Mouse (Mus musculus) midbrain, embryonic 11.5 days (tissue): ENCODE measurements around the gene Foxj2. TPM values are rescaled to one million over a fixed set of nuclear protein-coding genes. Genes with fewer than 3 reads are reported as not detected.

Experiments
- ATAC-seq: fragments of 200-750 bp; cut with Nextera tagmentation; 2 replicates; pipeline ENCODE4 v1.8.0; 2017; ENCODE audit warnings: moderate TSS enrichment, moderate library complexity; ENCODE audit not compliant: low FRiP score
- DNase-seq: peaks from one replicate; pipeline ENCODE4 v3.0.0; 2015; ENCODE audit warnings: low spot score; ENCODE audit errors: missing footprints
- H3K27ac ChIP-seq: fragments of 300-500 bp; sonication (generic); 2 replicates; pipeline ENCODE4 v1.5.1; 2014; ENCODE audit warnings: low read depth, low read length
- H3K27me3 ChIP-seq: fragments of 300-500 bp; sonication (generic); 2 replicates; pipeline ENCODE4 v1.6.1; 2014; ENCODE audit warnings: mild to moderate bottlenecking, low read length, moderate library complexity, mixed read lengths; ENCODE audit not compliant: control insufficient read depth, insufficient read depth
- H3K36me3 ChIP-seq: fragments of 300-500 bp; sonication (generic); 2 replicates; pipeline ENCODE4 v1.6.1; 2014; ENCODE audit warnings: mild to moderate bottlenecking, low read length, moderate library complexity, mixed read lengths; ENCODE audit not compliant: control insufficient read depth, insufficient read depth
- H3K4me1 ChIP-seq: fragments of 300-500 bp; sonication (generic); 2 replicates; pipeline ENCODE4 v1.6.1; 2014; ENCODE audit warnings: low read length; ENCODE audit not compliant: control insufficient read depth, insufficient read depth
- H3K4me2 ChIP-seq: fragments of 300-500 bp; sonication (generic); 2 replicates; pipeline ENCODE4 v1.6.1; 2014; ENCODE audit warnings: mild to moderate bottlenecking, moderate library complexity
- H3K4me3 ChIP-seq: fragments of 300-500 bp; sonication (generic); 2 replicates; pipeline ENCODE4 v1.5.1; 2014; ENCODE audit warnings: low read depth, low read length
- H3K9ac ChIP-seq: fragments of 300-500 bp; sonication (generic); 2 replicates; pipeline ENCODE4 v1.6.1; 2014; ENCODE audit warnings: low read length
- H3K9me3 ChIP-seq: fragments of 300-500 bp; sonication (generic); 2 replicates; pipeline ENCODE4 v1.6.1; 2016; ENCODE audit warnings: low read length; ENCODE audit not compliant: control insufficient read depth
- WGBS: fragments of 180-500 bp; shearing (Covaris S2); extraction: QIAGEN DNeasy Blood & Tissue Kit; methylation state at CpG from one replicate; pipeline ENCODE4 v1.1.7; 2014; 5-methylcytosine and 5-hydroxymethylcytosine counted together
- microRNA-seq: library from miRNA; unstranded; fragments of <30 nt; microRNA quantifications from one replicate; pipeline ENCODE4, GENCODE M21; 2017
- polyA plus RNA-seq: library from polyadenylated mRNA; unstranded; fragments of >200 nt; fragmentation: Nextera tagmentation; extraction: Ambion mirVana; gene quantifications from 2 replicates; pipeline ENCODE4 v1.2.1, GENCODE M21; 2014

Gene Foxj2
- polyA plus RNA-seq, 1 experiment from 2014 or later = 3.6 TPM

DNA sequence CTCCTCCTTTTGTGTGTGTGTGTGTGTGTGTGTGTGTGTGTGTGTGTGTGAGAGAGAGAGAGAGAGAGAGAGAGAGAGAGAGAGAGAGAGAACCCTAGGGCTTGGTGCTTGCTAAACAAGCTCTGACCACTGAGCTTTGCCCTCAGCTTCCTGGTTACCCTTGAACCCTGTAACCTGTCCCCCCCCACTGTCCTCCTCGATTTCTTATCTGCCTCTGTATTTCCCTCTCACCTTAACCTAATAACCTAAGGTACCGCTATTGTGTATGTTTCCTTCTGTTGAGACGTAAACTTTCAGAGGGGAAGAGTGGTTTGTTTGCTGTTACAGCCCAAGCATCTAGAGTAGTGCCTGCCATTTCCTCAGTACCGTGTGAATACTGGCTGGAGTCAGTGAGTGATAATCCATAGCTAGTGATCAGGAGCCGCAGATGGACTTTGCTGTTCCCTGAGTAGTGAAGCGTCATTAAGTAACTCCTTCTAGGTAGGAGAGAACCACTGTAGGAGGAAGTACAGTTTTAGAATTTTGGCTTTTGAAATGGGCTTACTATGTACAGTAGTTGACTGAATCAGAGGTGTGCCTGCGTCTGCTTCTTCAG lies 59.5 kb downstream of the Foxj2 start:
- ATAC-seq (no peak), DNase-seq (no peak)
- peaks cover 5% of the 10 kb centered on the region; the same call in 1 of the 2 replicates for H3K4me1 ChIP-seq
- H3K9ac ChIP-seq = no peak overlapping the region
- no peaks in the 10 kb centered on the region for H3K9me3 ChIP-seq
- no peaks in the 10 kb centered on the region for H3K27me3 ChIP-seq
- H3K36me3 ChIP-seq = peaks cover 19% of the 10 kb centered on the region
- 93% methylated on average over 7 of the region's 7 CpGs for WGBS
- no peak overlapping the region for H3K27ac ChIP-seq
- H3K4me3 ChIP-seq = no peak overlapping the region
- H3K4me2 ChIP-seq = no peak overlapping the region

DNA sequence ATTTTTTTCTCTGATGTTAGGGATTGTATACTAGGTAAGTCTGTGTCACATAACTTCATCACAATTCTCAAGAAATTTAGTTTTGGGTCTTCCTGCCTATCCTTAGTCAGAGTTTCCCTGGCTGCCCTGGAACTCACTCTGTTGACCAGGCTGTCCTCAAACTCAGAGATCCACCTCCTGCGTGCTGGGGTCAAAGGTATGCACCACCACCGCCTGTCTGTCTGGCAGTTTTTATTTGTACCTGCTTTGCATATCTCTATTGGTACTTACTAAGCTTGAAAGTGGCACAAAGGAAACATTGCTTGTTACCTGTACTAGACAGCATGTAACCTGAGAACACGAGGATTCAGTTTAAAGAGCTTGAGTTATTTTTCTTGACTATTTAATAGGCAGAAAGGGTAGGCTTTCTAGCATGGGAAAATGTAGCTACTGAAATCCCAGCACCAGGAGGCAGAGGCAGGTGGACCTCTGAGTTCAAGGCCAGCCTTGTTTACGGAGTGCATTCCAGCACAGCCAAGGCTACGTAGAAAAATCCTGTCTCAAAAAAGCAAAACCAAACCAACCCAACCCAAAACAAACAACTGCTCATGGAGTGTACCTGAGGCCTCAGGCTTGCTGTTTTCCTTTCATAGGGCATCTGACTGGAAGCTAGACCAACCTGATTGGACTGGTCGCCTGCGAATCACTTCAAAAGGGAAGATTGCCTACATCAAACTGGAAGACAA lies 60.2 kb downstream of the Foxj2 start:
- Histone ChIP-seq H3K27me3 (no peaks in the 10 kb centered on the region), H3K9me3 (no peaks in the 10 kb centered on the region), H3K36me3 (peaks cover 24% of the 10 kb centered on the region), H3K9ac (no peak overlapping the region), H3K4me3 (no peak overlapping the region), H3K4me2 (no peak overlapping the region), H3K27ac (no peak overlapping the region), H3K4me1 (peaks cover 5% of the 10 kb centered on the region; the same call in 1 of the 2 replicates)
- no peak for DNase-seq
- ATAC-seq = no peak
- 93% methylated on average over 7 of the region's 7 CpGs for WGBS

DNA sequence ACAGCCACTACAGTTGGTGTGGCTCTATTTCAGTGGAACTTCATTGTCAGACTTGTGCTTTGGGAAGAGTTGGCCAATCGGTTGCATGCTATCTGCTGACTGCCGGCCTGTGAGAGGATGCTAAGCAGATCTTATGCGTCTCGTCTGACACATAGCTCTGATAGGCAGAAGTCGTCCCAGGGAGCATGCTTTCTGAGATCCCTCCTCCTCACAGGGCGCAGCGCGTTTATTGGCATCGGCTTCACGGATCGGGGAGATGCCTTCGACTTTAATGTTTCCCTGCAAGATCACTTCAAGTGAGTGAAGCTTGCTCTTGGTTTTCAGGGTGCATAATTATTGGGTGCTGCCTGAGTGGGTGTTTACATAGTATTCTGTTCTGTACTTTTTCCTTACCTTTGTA lies 61.6 kb downstream of the Foxj2 start:
- Histone ChIP-seq H3K27ac (no peak overlapping the region), H3K4me2 (no peak overlapping the region), H3K4me3 (no peak overlapping the region), H3K27me3 (no peaks in the 10 kb centered on the region), H3K9ac (no peak overlapping the region), H3K9me3 (no peaks in the 10 kb centered on the region), H3K36me3 (peaks cover 24% of the 10 kb centered on the region), H3K4me1 (no peaks in the 10 kb centered on the region)
- DNase-seq (no peak), ATAC-seq (no peak)
- 94% methylated on average over 12 of the region's 12 CpGs for WGBS

DNA sequence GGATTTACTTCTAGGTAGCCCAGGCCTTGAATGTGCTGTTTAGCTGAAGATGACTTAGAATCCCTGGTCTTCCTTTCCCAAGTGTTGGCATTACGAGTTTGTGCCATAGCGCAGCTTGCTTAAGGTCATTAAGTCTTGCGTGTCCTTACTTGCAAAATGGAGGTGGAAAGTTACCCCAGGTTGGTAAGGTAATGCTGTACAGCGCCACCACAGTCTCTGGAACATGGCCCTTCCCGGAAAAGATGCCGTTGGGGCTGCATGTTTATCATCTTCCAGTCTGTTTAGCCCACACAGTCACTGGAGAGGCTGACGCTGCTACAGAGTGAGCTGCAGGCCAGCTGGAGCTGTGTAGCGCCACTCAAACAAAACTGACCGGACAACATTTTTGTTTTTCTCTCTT lies 63.9 kb downstream of the Foxj2 start:
- H3K9ac ChIP-seq = no peak overlapping the region
- ATAC-seq (no peak), DNase-seq (no peak)
- peaks cover 44% of the 10 kb centered on the region for H3K36me3 ChIP-seq
- H3K4me2 ChIP-seq = no peak overlapping the region
- no peaks in the 10 kb centered on the region for H3K9me3 ChIP-seq
- H3K27me3 ChIP-seq = no peaks in the 10 kb centered on the region
- H3K27ac ChIP-seq = no peak overlapping the region
- no peak overlapping the region for H3K4me3 ChIP-seq
- WGBS = 91% methylated on average over 9 of the region's 9 CpGs
- no peaks in the 10 kb centered on the region for H3K4me1 ChIP-seq

DNA sequence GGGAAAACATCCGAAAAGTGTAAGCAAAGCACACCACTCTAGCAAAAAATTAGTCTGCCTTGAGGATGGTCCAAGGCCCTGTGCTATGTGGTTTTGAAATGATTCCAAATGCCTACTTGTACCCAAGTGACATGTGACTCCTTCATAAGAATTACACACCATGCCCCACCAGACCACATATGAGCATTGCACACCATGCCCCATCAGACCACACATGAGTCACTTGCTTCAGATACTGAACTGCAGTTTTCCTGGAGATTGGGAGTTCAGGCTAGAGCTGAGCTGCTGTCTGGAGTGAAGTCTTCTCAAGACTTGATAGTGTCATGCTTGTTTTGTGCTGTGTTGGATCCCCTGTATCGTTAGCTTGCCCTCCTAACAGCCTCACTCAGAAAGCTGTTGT lies 69.9 kb downstream of the Foxj2 start:
- Histone ChIP-seq H3K27ac (no peak overlapping the region), H3K4me2 (no peak overlapping the region), H3K4me1 (no peaks in the 10 kb centered on the region), H3K36me3 (peaks cover 23% of the 10 kb centered on the region), H3K4me3 (no peak overlapping the region), H3K27me3 (no peaks in the 10 kb centered on the region), H3K9me3 (no peaks in the 10 kb centered on the region), H3K9ac (no peak overlapping the region)
- 95% methylated on average over 2 of the region's 2 CpGs for WGBS
- ATAC-seq (no peak), DNase-seq (no peak)

DNA sequence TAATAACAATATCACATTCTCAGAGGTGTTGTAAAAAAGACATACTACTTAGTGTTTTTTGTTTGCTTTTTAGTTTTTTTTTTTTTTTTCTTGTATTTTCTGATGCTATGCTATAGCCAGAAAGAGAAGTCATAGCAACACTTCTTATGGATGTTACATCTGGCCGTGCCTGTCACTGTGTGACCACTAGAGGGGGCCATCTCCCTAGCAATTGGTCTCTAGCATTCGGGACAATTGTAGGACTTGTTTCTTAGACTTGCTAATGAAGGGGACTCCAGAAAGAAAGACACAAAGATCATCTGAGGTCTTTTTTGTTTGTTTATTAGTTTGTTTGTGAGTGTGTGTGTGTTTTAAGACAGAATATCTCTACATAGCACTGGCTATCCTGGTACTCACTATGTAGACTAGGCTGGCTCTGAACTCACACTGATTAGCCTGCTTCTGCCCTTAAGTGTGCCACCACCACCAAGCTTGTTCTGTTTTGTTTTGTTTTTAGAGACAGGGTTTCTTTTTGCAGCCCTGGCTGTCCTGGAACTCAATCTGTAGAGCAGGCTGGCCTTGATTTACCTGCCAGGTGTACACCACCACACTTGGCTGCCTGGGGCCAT lies 72.8 kb downstream of the Foxj2 start:
- Histone ChIP-seq H3K9ac (no peak overlapping the region), H3K4me3 (no peak overlapping the region), H3K4me1 (no peaks in the 10 kb centered on the region), H3K36me3 (peaks cover 12% of the 10 kb centered on the region), H3K9me3 (no peaks in the 10 kb centered on the region), H3K4me2 (no peak overlapping the region), H3K27me3 (no peaks in the 10 kb centered on the region), H3K27ac (no peak overlapping the region)
- ATAC-seq (peak; percentile 63), DNase-seq (peak; percentile 88)
- WGBS = 14% methylated on average over 2 of the region's 2 CpGs

Small RNA genes lying within 50 kb of the gene (microRNA-seq; reads per million reads assigned to microRNA genes)
- not detected for gene Mir7231

Other genes starting within 250 kb of the Foxj2 start
- 2.0 and 2.5 TPM in 2 replicates for gene Apobec1, start 217.5 kb upstream of the Foxj2 start, polyA plus RNA-seq
- gene Gdf3, start 209.8 kb upstream of the Foxj2 start, polyA plus RNA-seq = 0.05 TPM in 1 of 2 replicates, not detected in the other
- not detected in 2 replicates for gene Dppa3, start 193.5 kb upstream of the Foxj2 start, polyA plus RNA-seq
- 0.22 TPM in 1 of 2 replicates, not detected in the other for gene Nanog, start 112.4 kb upstream of the Foxj2 start, polyA plus RNA-seq
- 24.4 and 25.5 TPM in 2 replicates for gene Slc2a3, start 18.3 kb upstream of the Foxj2 start, polyA plus RNA-seq
- 2.0 and 2.4 TPM in 2 replicates for gene C3ar1, start 36.2 kb downstream of the Foxj2 start, polyA plus RNA-seq
- 64.1 and 71.5 TPM in 2 replicates for gene Necap1, start 54.6 kb downstream of the Foxj2 start, polyA plus RNA-seq
- gene Clec4a1, start 101.9 kb downstream of the Foxj2 start, polyA plus RNA-seq = 1.6 and 1.8 TPM in 2 replicates
- 0.83 and 1.2 TPM in 2 replicates for gene Clec4a3, start 132.6 kb downstream of the Foxj2 start, polyA plus RNA-seq
- gene Clec4a4, start 170.5 kb downstream of the Foxj2 start, polyA plus RNA-seq = not detected in 2 replicates
- gene Clec4b1, start 230.0 kb downstream of the Foxj2 start, polyA plus RNA-seq = not detected in 2 replicates